ENCODE assay signal across 8 mouse cellular contexts in the genomic region with DNA sequence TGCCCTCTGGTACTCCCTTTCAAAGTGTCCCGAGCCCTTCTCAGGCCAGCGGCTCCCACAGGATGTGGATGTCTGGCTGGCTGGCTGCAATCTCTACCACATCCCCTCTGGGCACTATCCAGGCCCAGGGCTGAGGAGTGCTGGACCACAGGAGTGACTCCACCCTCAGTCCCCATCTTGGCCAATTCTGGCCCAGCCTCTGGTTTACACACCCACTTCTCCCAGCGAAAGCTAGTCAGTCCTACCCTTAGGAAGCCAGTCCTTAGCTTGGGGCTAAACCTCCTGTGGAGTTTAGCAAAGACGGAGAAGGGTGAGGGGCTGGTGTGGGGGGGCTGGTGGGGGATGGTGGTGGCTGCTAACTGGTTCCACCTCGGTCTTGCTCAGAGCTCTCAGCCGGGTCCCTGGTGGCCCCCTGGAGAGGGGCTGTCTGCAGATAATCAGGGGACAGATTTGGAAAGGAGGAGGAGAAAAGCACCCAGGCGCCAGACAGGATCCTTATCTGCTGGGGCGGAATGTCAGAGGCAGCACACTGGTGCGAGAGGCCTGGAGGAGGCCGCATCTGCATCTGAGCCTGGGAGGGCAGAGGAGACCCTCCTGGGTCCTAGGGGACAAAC. TPM values are rescaled to one million over a fixed set of nuclear protein-coding genes. Genes with fewer than 3 reads are reported as not detected.
DNase-seq lines count a peak whose midpoint lies in the region; ATAC-seq lines count a peak whose summit lies in the region.

No protein-coding gene starts in this region.

- H3K36me3 ChIP-seq in hindbrain, embryonic 10.5 days: no peaks in the 10 kb centered on the region
- no peaks in the 10 kb centered on the region for H3K36me3 ChIP-seq in hindbrain, embryonic 16.5 days (ENCODE audit: control insufficient read depth, insufficient read depth, low read length)
- H3K36me3 ChIP-seq in heart, embryonic 16.5 days (ENCODE audit: control insufficient read depth, insufficient read depth): no peaks in the 10 kb centered on the region

- ATAC-seq in hindbrain, embryonic 16.5 days: no peak
- peak; percentile 61 for ATAC-seq in heart, embryonic 16.5 days (replicated peaks; ENCODE audit: extremely low read depth, insufficient read depth, low FRiP score)
- ATAC-seq in frontal cortex, adult (ENCODE audit: low TSS enrichment): no peak

- peaks cover 71% of the 10 kb centered on the region for H3K27me3 ChIP-seq in hindbrain, embryonic 10.5 days (ENCODE audit: insufficient read depth, poor library complexity, severe bottlenecking)
- H3K27me3 ChIP-seq in hindbrain, embryonic 16.5 days (replicated peaks; ENCODE audit: control insufficient read depth, insufficient read depth, low read length): peaks cover 15% of the 10 kb centered on the region
- no peaks in the 10 kb centered on the region for H3K27me3 ChIP-seq in heart, embryonic 16.5 days (ENCODE audit: control insufficient read depth, insufficient read depth, low read length)

- peak overlapping the region; percentile 72 for H3K27ac ChIP-seq in hindbrain, embryonic 10.5 days
- no peak overlapping the region for H3K27ac ChIP-seq in hindbrain, embryonic 16.5 days (ENCODE audit: low read depth, low read length)
- H3K27ac ChIP-seq in heart, embryonic 16.5 days (ENCODE audit: low read length): peak overlapping the region; percentile 99

- H3K9ac ChIP-seq in hindbrain, embryonic 16.5 days (ENCODE audit: low read depth, low read length): no peak overlapping the region; the same call in 1 of the 2 replicates
- H3K9ac ChIP-seq in heart, embryonic 16.5 days (ENCODE audit: low read length): peak overlapping the region; percentile 67

- DNase-seq in hindbrain, embryonic 10.5 days (ENCODE audit: low spot score): peak; percentile 33
- DNase-seq in MN1 (ENCODE audit: low spot score): peak; percentile 95
- DNase-seq in lung, postnatal 25 days (ENCODE audit: low spot score): peak; percentile 37
- DNase-seq in layer of hippocampus, postnatal 10 days (ENCODE audit: low spot score in 2 of 2): no peak
- no peak for DNase-seq in layer of hippocampus, adult 11-12 months (ENCODE audit: low spot score)

- no peaks in the 10 kb centered on the region for H3K9me3 ChIP-seq in hindbrain, embryonic 10.5 days
- H3K9me3 ChIP-seq in hindbrain, embryonic 16.5 days (ENCODE audit: control insufficient read depth, low read length): no peaks in the 10 kb centered on the region
- H3K9me3 ChIP-seq in heart, embryonic 16.5 days (replicated peaks; ENCODE audit: control insufficient read depth, low read length): no peaks in the 10 kb centered on the region

- 7% methylated on average over 10 of the region's 10 CpGs for WGBS in hindbrain, embryonic 10.5 days
- 19% methylated on average over 10 of the region's 10 CpGs for WGBS in hindbrain, embryonic 16.5 days
- WGBS in heart, embryonic 16.5 days: 5% methylated on average over 10 of the region's 10 CpGs

- 0 out of 2 replicates have a peak overlapping the region, but pooled peaks have one; percentile 11 for H3K4me3 ChIP-seq in hindbrain, embryonic 10.5 days
- H3K4me3 ChIP-seq in hindbrain, embryonic 16.5 days (ENCODE audit: low read length): no peak overlapping the region
- no peak overlapping the region; the same call in 1 of the 2 replicates for H3K4me3 ChIP-seq in heart, embryonic 16.5 days (ENCODE audit: low read length)

- peaks cover 84% of the 10 kb centered on the region for H3K4me1 ChIP-seq in hindbrain, embryonic 10.5 days (replicated peaks)
- H3K4me1 ChIP-seq in hindbrain, embryonic 16.5 days (ENCODE audit: control insufficient read depth, insufficient read depth, low read depth, low read length): peaks cover 27% of the 10 kb centered on the region
- H3K4me1 ChIP-seq in heart, embryonic 16.5 days (ENCODE audit: control insufficient read depth, insufficient read depth, low read length): peaks cover 89% of the 10 kb centered on the region

- H3K4me2 ChIP-seq in hindbrain, embryonic 16.5 days (ENCODE audit: low read length): no peak overlapping the region
- peak overlapping the region; percentile 48 for H3K4me2 ChIP-seq in heart, embryonic 16.5 days (ENCODE audit: low read depth, low read length)

RNA-seq across cellular contexts. Expression of a gene that starts 16.8 kb away (rescaled TPM):
- polyA plus RNA-seq in hindbrain, embryonic 10.5 days (2016; fragmentation: Nextera tagmentation; extraction: Ambion mirVana): 2.4 and 2.6 TPM in 2 replicates
- 2.6 and 3.1 TPM in 2 replicates for polyA plus RNA-seq in hindbrain, embryonic 16.5 days (2015; fragmentation: Nextera tagmentation; extraction: Ambion mirVana)
- polyA plus RNA-seq in heart, embryonic 16.5 days (2015; fragmentation: Nextera tagmentation; extraction: Ambion mirVana): 10.0 and 12.5 TPM in 2 replicates
- 1 to 10 TPM; 8.4 to 9.8 TPM for total RNA-seq in layer of hippocampus, postnatal 10 days (2021)

Comparison
In these comparisons a context has a peak if more than half of its experiments do, and no peak if none do; other contexts are left out.
1. DNase-seq: peak in hindbrain, embryonic 10.5 days (single experiment), MN1 (single experiment) and lung, postnatal 25 days (single experiment); none in layer of hippocampus, postnatal 10 days (0 of 2) and layer of hippocampus, adult 11-12 months (single experiment).